Mouse (Mus musculus) liver, embryonic 12.5 days (tissue): Measurements from ENCODE around the gene Tdo2. TPM values are rescaled to one million over a fixed set of nuclear protein-coding genes. Genes with fewer than 3 reads are reported as not detected.

Experiments used
- ATAC-seq: fragments of 200-750 bp; cut with Nextera tagmentation; 2 replicates; pipeline ENCODE4 v1.8.0; 2017; ENCODE audit warnings: moderate number of reproducible peaks, mild to moderate bottlenecking, moderate library complexity
- H3K27ac ChIP-seq: fragments of 300-500 bp; sonication (generic); 2 replicates; pipeline ENCODE4 v1.5.1; 2016; ENCODE audit warnings: mild to moderate bottlenecking
- H3K27me3 ChIP-seq: fragments of 300-500 bp; sonication (generic); replicated peaks from 2 replicates; pipeline ENCODE4 v1.6.1; 2016; ENCODE audit warnings: mild to moderate bottlenecking, moderate library complexity
- H3K36me3 ChIP-seq: fragments of 300-500 bp; sonication (generic); 2 replicates; pipeline ENCODE4 v1.6.1; 2016; ENCODE audit warnings: mild to moderate bottlenecking, moderate library complexity
- H3K4me1 ChIP-seq: fragments of 300-500 bp; sonication (generic); 2 replicates; pipeline ENCODE4 v1.6.1; 2016
- H3K4me2 ChIP-seq: fragments of 300-500 bp; sonication (generic); 2 replicates; pipeline ENCODE4 v1.6.1; 2016; ENCODE audit warnings: mild to moderate bottlenecking, moderate library complexity
- H3K4me3 ChIP-seq: fragments of 300-500 bp; sonication (generic); 2 replicates; pipeline ENCODE4 v1.5.1; 2016; ENCODE audit warnings: mild to moderate bottlenecking, moderate library complexity
- H3K9ac ChIP-seq: fragments of 300-500 bp; sonication (generic); 2 replicates; pipeline ENCODE4 v1.6.1; 2016; ENCODE audit warnings: mild to moderate bottlenecking, moderate library complexity
- H3K9me3 ChIP-seq: fragments of 300-500 bp; sonication (generic); replicated peaks from 2 replicates; pipeline ENCODE4 v1.6.1; 2016; ENCODE audit warnings: mild to moderate bottlenecking, moderate library complexity
- WGBS: fragments of 180-500 bp; shearing (Covaris S2); methylation state at CpG from one replicate; pipeline ENCODE4 v1.1.7; 2016; ENCODE audit not compliant: insufficient replicate concordance; 5-methylcytosine and 5-hydroxymethylcytosine counted together
- polyA plus RNA-seq: library from polyadenylated mRNA; unstranded; fragments of >200 nt; fragmentation: Nextera tagmentation; extraction: Ambion mirVana; gene quantifications from 2 replicates; pipeline ENCODE4 v1.2.1, GENCODE M21; 2016

Gene Tdo2
- 0.12 and 0.17 TPM in 2 replicates for polyA plus RNA-seq

- no peak within 1 kb of the TSS for H3K9ac ChIP-seq
- H3K4me2 ChIP-seq: no peak within 1 kb of the TSS
- no peaks in the 10 kb centered on the region for H3K36me3 ChIP-seq
- H3K4me3 ChIP-seq: no peak within 1 kb of the TSS
- no peak within 1 kb of the TSS for H3K27ac ChIP-seq
- H3K4me1 ChIP-seq: no peaks in the 10 kb centered on the region
- no peak for ATAC-seq
- H3K27me3 ChIP-seq: no peaks in the 10 kb centered on the region
- no peaks in the 10 kb centered on the region for H3K9me3 ChIP-seq
Measured at GRCm38 (mm10) chr3:81976102-81976501, at the start of gene Tdo2. Tdo2 (minus strand) TSS chr3:81976202.

GRCm38 (mm10) chr3:82023065-82023464 is 47.1 kb upstream of the Tdo2 start:
- 59% methylated on average over 3 of the region's 3 CpGs for WGBS
- Histone ChIP-seq H3K9me3 (no peaks in the 10 kb centered on the region), H3K36me3 (no peaks in the 10 kb centered on the region), H3K4me3 (no peak overlapping the region), H3K27ac (no peak overlapping the region), H3K4me2 (no peak overlapping the region), H3K27me3 (no peaks in the 10 kb centered on the region), H3K9ac (no peak overlapping the region), H3K4me1 (no peaks in the 10 kb centered on the region)
- no peak for ATAC-seq

- Histone ChIP-seq H3K9ac (no peak overlapping the region), H3K4me2 (no peak overlapping the region), H3K4me3 (no peak overlapping the region), H3K4me1 (no peaks in the 10 kb centered on the region), H3K27ac (no peak overlapping the region), H3K27me3 (no peaks in the 10 kb centered on the region), H3K9me3 (no peaks in the 10 kb centered on the region), H3K36me3 (no peaks in the 10 kb centered on the region)
- WGBS: 67% methylated on average over 8 of the region's 8 CpGs
- no peak for ATAC-seq
Measured at GRCm38 (mm10) chr3:82022421-82022920, 46.5 kb upstream of the Tdo2 start.

- no peak overlapping the region for H3K4me2 ChIP-seq
- no peak overlapping the region for H3K4me3 ChIP-seq
- H3K4me1 ChIP-seq: no peaks in the 10 kb centered on the region
- no peaks in the 10 kb centered on the region for H3K27me3 ChIP-seq
- ATAC-seq: no peak
- H3K9me3 ChIP-seq: no peaks in the 10 kb centered on the region
- 67% methylated on average over 7 of the region's 7 CpGs for WGBS
- no peaks in the 10 kb centered on the region for H3K36me3 ChIP-seq
- H3K27ac ChIP-seq: no peak overlapping the region
- no peak overlapping the region for H3K9ac ChIP-seq
Measured at GRCm38 (mm10) chr3:82014148-82014703, 38.2 kb upstream of the Tdo2 start.

DNA sequence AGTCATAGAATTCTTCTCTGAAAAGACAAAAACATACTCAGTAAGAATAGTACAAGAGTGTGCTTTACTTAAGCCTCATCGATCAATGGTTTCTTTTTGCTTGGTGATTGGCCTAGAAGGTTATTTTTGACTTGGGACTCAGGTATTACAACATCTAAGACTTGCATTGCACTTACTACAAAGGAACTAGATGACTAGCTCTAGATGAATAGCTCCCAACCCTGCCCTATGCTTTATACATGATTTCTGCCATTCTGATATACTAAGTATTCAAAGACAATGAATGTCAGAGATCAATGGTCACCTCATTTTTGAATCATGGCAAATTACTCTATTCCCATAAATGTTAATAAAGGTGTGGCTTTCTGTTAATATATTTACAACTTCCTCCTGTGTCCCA is 31.0 kb upstream of the Tdo2 start:
- no peak overlapping the region for H3K4me3 ChIP-seq
- no peaks in the 10 kb centered on the region for H3K27me3 ChIP-seq
- H3K9ac ChIP-seq: no peak overlapping the region
- no peak overlapping the region for H3K4me2 ChIP-seq
- no peaks in the 10 kb centered on the region for H3K4me1 ChIP-seq
- H3K36me3 ChIP-seq: no peaks in the 10 kb centered on the region
- 78% methylated on average over 1 of the region's 1 CpGs for WGBS
- no peak for ATAC-seq
- H3K9me3 ChIP-seq: no peaks in the 10 kb centered on the region
- H3K27ac ChIP-seq: no peak overlapping the region

- no peak overlapping the region for H3K27ac ChIP-seq
- no peaks in the 10 kb centered on the region for H3K4me1 ChIP-seq
- no peak overlapping the region for H3K9ac ChIP-seq
- H3K4me3 ChIP-seq: no peak overlapping the region
- ATAC-seq: no peak
- H3K36me3 ChIP-seq: no peaks in the 10 kb centered on the region
- no peaks in the 10 kb centered on the region for H3K9me3 ChIP-seq
- 5% methylated on average over 1 of the region's 1 CpGs for WGBS
- H3K4me2 ChIP-seq: no peak overlapping the region
- no peaks in the 10 kb centered on the region for H3K27me3 ChIP-seq
Measured at GRCm38 (mm10) chr3:81995988-81996387, 20.0 kb upstream of the Tdo2 start.

GRCm38 (mm10) chr3:81995371-81995770 is 19.4 kb upstream of the Tdo2 start:
- 27% methylated on average over 4 of the region's 4 CpGs for WGBS
- H3K9ac ChIP-seq: no peak overlapping the region
- H3K27ac ChIP-seq: no peak overlapping the region
- no peaks in the 10 kb centered on the region for H3K36me3 ChIP-seq
- no peak overlapping the region for H3K4me2 ChIP-seq
- H3K4me3 ChIP-seq: no peak overlapping the region
- H3K27me3 ChIP-seq: no peaks in the 10 kb centered on the region
- H3K9me3 ChIP-seq: no peaks in the 10 kb centered on the region
- no peak for ATAC-seq
- no peaks in the 10 kb centered on the region for H3K4me1 ChIP-seq

DNA sequence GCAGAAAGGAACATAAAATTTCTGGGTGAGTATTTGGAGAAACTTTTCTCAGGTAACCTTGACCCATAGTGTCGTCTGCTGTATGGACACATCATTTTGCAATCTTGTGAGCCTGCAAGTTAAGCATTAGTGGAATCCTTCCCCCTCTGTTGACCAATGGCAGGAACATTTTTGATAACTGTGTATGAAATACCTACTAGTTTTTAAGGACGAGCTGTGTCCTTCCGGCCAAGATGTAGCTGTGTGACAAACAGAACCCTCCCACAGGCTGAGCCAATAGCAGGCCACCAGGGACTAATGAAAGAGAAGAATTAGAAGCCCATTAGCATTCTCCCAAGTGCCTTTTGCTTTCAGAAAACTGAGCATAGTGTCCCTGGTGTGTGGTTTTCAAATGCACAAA is 14.5 kb upstream of the Tdo2 start:
- no peak overlapping the region for H3K4me2 ChIP-seq
- no peaks in the 10 kb centered on the region for H3K36me3 ChIP-seq
- no peak overlapping the region for H3K4me3 ChIP-seq
- H3K9me3 ChIP-seq: no peaks in the 10 kb centered on the region
- H3K27me3 ChIP-seq: no peaks in the 10 kb centered on the region
- no peak overlapping the region for H3K27ac ChIP-seq
- WGBS: 49% methylated on average over 3 of the region's 3 CpGs
- H3K9ac ChIP-seq: no peak overlapping the region
- peaks cover 5% of the 10 kb centered on the region; the same call in 1 of the 2 replicates for H3K4me1 ChIP-seq
- no peak for ATAC-seq

- no peak for ATAC-seq
- H3K36me3 ChIP-seq: no peaks in the 10 kb centered on the region
- no peaks in the 10 kb centered on the region for H3K27me3 ChIP-seq
- 10% methylated on average over 2 of the region's 2 CpGs for WGBS
- no peak overlapping the region for H3K27ac ChIP-seq
- H3K4me2 ChIP-seq: no peak overlapping the region
- no peaks in the 10 kb centered on the region for H3K9me3 ChIP-seq
- no peak overlapping the region for H3K4me3 ChIP-seq
- H3K4me1 ChIP-seq: peaks cover 5% of the 10 kb centered on the region; the same call in 1 of the 2 replicates
- H3K9ac ChIP-seq: no peak overlapping the region
Measured at GRCm38 (mm10) chr3:81989692-81990141, 13.7 kb upstream of the Tdo2 start.

- Histone ChIP-seq H3K27me3 (no peaks in the 10 kb centered on the region), H3K4me2 (no peak overlapping the region), H3K9me3 (no peaks in the 10 kb centered on the region), H3K4me3 (no peak overlapping the region), H3K36me3 (no peaks in the 10 kb centered on the region), H3K27ac (no peak overlapping the region), H3K4me1 (peaks cover 5% of the 10 kb centered on the region; the same call in 1 of the 2 replicates), H3K9ac (no peak overlapping the region)
- 89% methylated on average over 3 of the region's 3 CpGs for WGBS
- no peak for ATAC-seq
Measured at GRCm38 (mm10) chr3:81987628-81988027, 11.6 kb upstream of the Tdo2 start.

DNA sequence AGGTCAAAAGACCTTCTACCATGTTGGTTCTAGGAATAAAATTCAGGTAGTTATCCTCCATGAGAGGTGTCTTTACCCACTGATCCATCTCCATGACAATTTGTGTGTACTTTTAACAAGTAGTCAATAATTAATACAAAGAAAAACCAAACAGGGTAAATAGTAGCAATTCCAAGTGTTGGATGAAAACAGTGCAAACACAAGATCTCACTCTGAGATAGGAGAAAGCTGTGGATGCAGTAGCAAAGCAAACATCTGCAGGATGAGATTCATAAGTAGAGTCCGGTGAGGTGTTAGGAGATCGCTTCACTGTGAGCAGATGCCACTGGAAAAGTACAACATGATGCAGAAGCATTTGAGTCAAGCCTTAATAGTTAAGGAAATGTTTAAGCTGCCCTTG is 10.1 kb upstream of the Tdo2 start:
- Histone ChIP-seq H3K4me2 (no peak overlapping the region), H3K9me3 (no peaks in the 10 kb centered on the region), H3K9ac (no peak overlapping the region), H3K36me3 (no peaks in the 10 kb centered on the region), H3K27ac (no peak overlapping the region), H3K4me3 (no peak overlapping the region), H3K4me1 (peaks cover 5% of the 10 kb centered on the region; the same call in 1 of the 2 replicates), H3K27me3 (no peaks in the 10 kb centered on the region)
- 86% methylated on average over 2 of the region's 2 CpGs for WGBS
- no peak for ATAC-seq

DNA sequence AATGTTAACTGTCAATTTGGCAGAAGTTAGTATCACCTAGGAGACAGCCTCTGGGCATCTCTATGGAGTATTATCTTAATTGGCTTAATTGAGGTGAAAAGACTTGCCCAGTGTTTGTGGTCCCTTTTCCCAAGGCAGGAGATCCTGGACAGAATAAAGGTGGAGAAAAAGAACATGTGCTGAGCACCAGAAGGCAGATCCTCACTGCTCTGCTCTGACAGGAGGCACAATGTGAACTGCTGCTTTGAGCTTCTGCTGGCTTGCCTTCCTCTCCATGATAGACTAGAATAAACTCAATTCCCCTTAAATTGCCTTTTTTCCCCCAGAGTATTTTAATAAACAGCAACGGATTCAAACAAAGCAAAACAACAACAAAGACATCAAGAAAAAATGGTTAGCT is 9.1 kb upstream of the Tdo2 start:
- no peak overlapping the region for H3K4me3 ChIP-seq
- no peak for ATAC-seq
- H3K9me3 ChIP-seq: no peaks in the 10 kb centered on the region
- H3K27ac ChIP-seq: no peak overlapping the region
- no peaks in the 10 kb centered on the region for H3K27me3 ChIP-seq
- no peak overlapping the region for H3K9ac ChIP-seq
- 32% methylated on average over 1 of the region's 1 CpGs for WGBS
- H3K36me3 ChIP-seq: no peaks in the 10 kb centered on the region
- H3K4me2 ChIP-seq: no peak overlapping the region
- peaks cover 5% of the 10 kb centered on the region; the same call in 1 of the 2 replicates for H3K4me1 ChIP-seq
